Mouse (Mus musculus): ENCODE measurements around the gene Ugt1a7c. TPM values are rescaled to one million over a fixed set of nuclear protein-coding genes. Genes with fewer than 3 reads are reported as not detected.
"Not testable (repeated sequence)": the region's sequence is repeated elsewhere in the genome, so short reads cannot be mapped to it uniquely, and the experiment has no call there.

Ugt1a7c gene
- polyA plus RNA-seq, 1 experiment from 2014 or later, result 0.86 TPM

DNA sequence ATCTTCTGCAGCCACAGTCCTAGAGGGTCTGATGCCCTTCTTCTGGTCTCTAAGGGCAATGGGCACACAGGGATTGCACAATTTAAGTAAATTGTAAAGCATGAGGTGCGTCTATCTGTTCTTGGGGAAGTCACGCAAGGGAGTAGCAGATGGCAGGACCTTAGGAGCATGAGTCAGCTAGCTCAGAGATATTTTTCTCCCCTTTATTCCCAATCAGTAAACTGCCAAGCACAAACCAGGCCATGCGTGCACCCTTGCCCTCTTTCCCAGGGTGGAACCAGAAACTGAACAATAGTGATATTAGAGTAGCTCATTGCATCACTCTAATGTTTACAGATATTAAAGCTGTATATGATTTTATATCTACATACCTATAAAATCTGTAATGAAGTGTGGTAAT lies 3.7 kb downstream of the Ugt1a7c start:
- not testable (repeated sequence) for H3K4me3 ChIP-seq (replicated peaks); H3K9me3 ChIP-seq; H3K36me3 ChIP-seq; ATAC-seq; H3K27me3 ChIP-seq; H3K9ac ChIP-seq (replicated peaks); H3K4me1 ChIP-seq (replicated peaks); H3K27ac ChIP-seq; H3K4me2 ChIP-seq (replicated peaks)
- 93% methylated on average over 3 of the region's 3 CpGs for WGBS

DNA sequence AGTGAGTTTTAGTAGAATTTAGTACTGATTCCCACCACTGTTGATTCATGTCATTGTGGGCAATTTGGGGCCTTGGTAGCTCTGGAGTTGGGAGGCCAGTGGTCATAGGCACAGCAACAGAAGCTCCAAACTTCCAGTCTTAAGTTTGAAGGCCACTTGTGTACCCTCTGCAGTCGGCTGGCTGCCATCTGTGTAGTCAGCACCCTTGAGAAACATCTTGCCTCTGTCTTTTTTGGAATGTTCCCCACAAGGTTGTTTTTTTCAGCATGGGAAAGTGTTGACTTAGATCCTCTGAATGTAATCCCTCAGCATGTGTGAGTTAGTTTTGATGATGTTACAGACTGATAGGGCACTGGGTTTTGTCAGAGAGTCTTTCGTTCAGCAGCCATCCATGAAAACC lies 4.8 kb downstream of the Ugt1a7c start:
- H3K4me3 ChIP-seq (replicated peaks); H3K27ac ChIP-seq; H3K9me3 ChIP-seq; H3K36me3 ChIP-seq; H3K4me1 ChIP-seq (replicated peaks); H3K27me3 ChIP-seq; ATAC-seq; H3K9ac ChIP-seq (replicated peaks); H3K4me2 ChIP-seq (replicated peaks): not testable (repeated sequence)
- 91% methylated on average over 2 of the region's 2 CpGs for WGBS

GRCm38 (mm10) chr1:88103019-88103418 lies 8.2 kb downstream of the Ugt1a7c start, which contains the start of gene Ugt1a6b:
Ugt1a6b (plus strand) TSS chr1:88103252.
- H3K4me2 ChIP-seq (replicated peaks); H3K4me1 ChIP-seq (replicated peaks); H3K9ac ChIP-seq (replicated peaks); ATAC-seq; H3K4me3 ChIP-seq (replicated peaks); H3K36me3 ChIP-seq; H3K9me3 ChIP-seq; H3K27ac ChIP-seq; H3K27me3 ChIP-seq: not testable (repeated sequence)
- WGBS, result 68% methylated on average over 3 of the region's 3 CpGs

GRCm38 (mm10) chr1:88103697-88104468 lies 9.0 kb downstream of the Ugt1a7c start:
- H3K9me3 ChIP-seq; H3K36me3 ChIP-seq; H3K27ac ChIP-seq; H3K27me3 ChIP-seq; H3K4me1 ChIP-seq (replicated peaks); H3K4me3 ChIP-seq (replicated peaks); H3K4me2 ChIP-seq (replicated peaks); H3K9ac ChIP-seq (replicated peaks); ATAC-seq: not testable (repeated sequence)
- WGBS, result 85% methylated on average over 5 of the region's 5 CpGs

- Histone ChIP-seq H3K27me3 (no peaks in the 10 kb centered on the region), H3K27ac (no peak overlapping the region), H3K9ac (replicated peaks) (no peak overlapping the region), H3K36me3 (no peaks in the 10 kb centered on the region), H3K4me3 (replicated peaks) (no peak overlapping the region), H3K4me2 (replicated peaks) (no peak overlapping the region), H3K9me3 (no peaks in the 10 kb centered on the region), H3K4me1 (replicated peaks) (no peaks in the 10 kb centered on the region)
- ATAC-seq, result no peak
- WGBS, result 91% methylated on average over 1 of the region's 1 CpGs
These were observed 10.0 kb downstream of the Ugt1a7c start for GRCm38 (mm10) chr1:88104667-88105430.

GRCm38 (mm10) chr1:88105656-88106055 lies 10.8 kb downstream of the Ugt1a7c start:
- Histone ChIP-seq H3K27me3 (no peaks in the 10 kb centered on the region), H3K9me3 (no peaks in the 10 kb centered on the region), H3K4me3 (replicated peaks) (no peak overlapping the region), H3K9ac (replicated peaks) (no peak overlapping the region), H3K4me2 (replicated peaks) (no peak overlapping the region), H3K27ac (no peak overlapping the region), H3K4me1 (replicated peaks) (no peaks in the 10 kb centered on the region), H3K36me3 (no peaks in the 10 kb centered on the region)
- WGBS, result 72% methylated on average over 2 of the region's 2 CpGs
- no peak for ATAC-seq

DNA sequence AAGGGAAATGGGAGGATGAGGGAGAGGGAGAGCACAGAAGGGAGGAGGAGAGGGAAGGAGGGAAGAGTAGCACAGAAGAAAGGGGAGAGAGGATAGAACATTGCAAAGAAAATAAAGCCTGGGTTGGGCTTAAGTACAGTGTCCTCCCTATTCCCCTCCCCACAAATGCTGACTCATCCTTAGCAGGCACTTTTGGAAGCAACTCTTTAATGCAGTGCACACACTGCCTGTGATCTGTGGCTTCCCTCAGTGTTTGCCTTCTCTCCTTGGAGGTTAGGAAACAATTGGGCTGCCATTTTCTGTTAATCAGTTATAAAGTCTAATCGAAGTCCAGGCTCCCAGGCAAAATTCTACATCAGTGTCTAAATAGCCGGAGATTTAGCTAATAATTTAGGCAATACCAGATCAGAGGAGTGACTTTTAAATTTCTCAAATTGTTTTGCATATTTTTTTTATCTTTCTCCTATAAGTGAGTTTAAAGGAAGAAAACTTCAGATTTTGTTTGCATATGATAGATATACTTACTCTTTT lies 14.2 kb downstream of the Ugt1a7c start:
- H3K27me3 ChIP-seq; H3K9me3 ChIP-seq; H3K9ac ChIP-seq (replicated peaks); H3K4me1 ChIP-seq (replicated peaks); H3K27ac ChIP-seq; H3K4me2 ChIP-seq (replicated peaks); H3K4me3 ChIP-seq (replicated peaks); ATAC-seq; H3K36me3 ChIP-seq: not testable (repeated sequence)
- WGBS, result 81% methylated on average over 2 of the region's 2 CpGs

GRCm38 (mm10) chr1:88109604-88110003 lies 14.7 kb downstream of the Ugt1a7c start:
- ATAC-seq; H3K4me1 ChIP-seq (replicated peaks); H3K9me3 ChIP-seq; H3K36me3 ChIP-seq; H3K9ac ChIP-seq (replicated peaks); H3K27ac ChIP-seq; H3K4me2 ChIP-seq (replicated peaks); H3K27me3 ChIP-seq; H3K4me3 ChIP-seq (replicated peaks): not testable (repeated sequence)
- 88% methylated on average over 2 of the region's 2 CpGs for WGBS

DNA sequence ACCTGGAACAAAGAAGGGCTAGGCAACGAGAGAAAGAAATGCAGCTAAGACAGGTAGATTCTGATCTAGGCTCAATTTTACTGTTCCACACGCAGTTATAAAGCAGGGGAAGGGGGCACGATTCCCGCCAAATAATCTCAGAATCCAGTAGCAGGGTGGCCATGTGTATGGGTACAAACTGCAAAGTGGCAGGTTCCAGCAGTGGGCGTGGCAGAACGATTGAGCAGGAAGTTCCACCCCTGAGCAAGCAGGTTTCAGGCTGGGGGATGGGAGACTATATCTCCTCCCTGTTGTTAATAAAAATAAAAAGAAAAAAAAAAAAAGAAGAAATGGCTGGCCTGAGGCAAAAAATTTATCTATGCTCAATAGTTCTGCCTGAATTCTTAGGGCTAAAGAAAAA lies 17.9 kb downstream of the Ugt1a7c start:
- H3K36me3 ChIP-seq; H3K4me2 ChIP-seq (replicated peaks); H3K27me3 ChIP-seq; H3K9me3 ChIP-seq; H3K27ac ChIP-seq; H3K4me3 ChIP-seq (replicated peaks); ATAC-seq; H3K4me1 ChIP-seq (replicated peaks); H3K9ac ChIP-seq (replicated peaks): not testable (repeated sequence)
- 96% methylated on average over 6 of the region's 6 CpGs for WGBS

DNA sequence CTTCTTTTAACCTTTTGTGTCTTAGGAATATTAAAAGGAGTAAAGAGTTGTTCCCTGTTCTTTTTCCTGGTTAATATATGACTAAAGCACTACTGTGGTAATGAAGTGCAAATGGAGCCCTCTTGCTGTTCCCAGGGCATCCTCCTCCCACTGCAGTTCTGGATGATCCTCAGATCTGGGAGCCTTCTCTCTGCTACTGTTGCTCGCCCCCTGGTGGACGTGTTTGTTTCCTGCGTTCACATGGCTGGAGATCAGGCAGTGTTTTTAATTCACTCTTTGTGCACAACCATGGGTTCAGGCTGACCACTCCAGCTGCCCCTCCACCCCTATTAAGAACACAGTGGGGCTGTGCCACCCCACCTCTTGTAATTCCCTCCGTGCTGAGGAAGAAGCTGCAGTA lies 25.7 kb downstream of the Ugt1a7c start:
- not testable (repeated sequence) for H3K4me2 ChIP-seq (replicated peaks); ATAC-seq; H3K4me1 ChIP-seq (replicated peaks); H3K27me3 ChIP-seq; H3K9ac ChIP-seq (replicated peaks); H3K9me3 ChIP-seq; H3K36me3 ChIP-seq; H3K27ac ChIP-seq; H3K4me3 ChIP-seq (replicated peaks)
- 18% methylated on average over 4 of the region's 4 CpGs for WGBS

DNA sequence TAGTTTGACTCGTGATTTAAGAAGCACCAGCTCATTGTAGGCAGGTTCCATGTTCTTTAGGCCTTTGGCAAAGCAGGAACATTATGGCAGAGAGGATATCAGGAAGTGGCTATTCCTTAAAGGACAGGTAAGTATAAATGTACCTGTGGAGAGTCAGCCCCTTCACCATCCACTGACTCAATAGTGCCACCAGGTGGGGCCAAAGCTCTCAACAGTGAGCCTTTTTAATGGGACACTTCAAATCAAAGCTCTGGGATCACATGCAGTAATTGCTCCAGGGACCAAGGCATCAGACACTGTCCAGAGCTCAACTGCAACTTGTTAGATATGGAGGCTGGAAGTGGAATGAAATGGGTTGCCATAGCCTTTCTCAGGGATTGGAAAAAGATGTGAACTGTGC lies 26.7 kb downstream of the Ugt1a7c start:
- H3K4me3 ChIP-seq (replicated peaks); ATAC-seq; H3K27me3 ChIP-seq; H3K27ac ChIP-seq; H3K4me2 ChIP-seq (replicated peaks); H3K9ac ChIP-seq (replicated peaks); H3K36me3 ChIP-seq; H3K4me1 ChIP-seq (replicated peaks); H3K9me3 ChIP-seq: not testable (repeated sequence)
- no CpG with 5 or more reads among the region's 1 CpGs for WGBS

DNA sequence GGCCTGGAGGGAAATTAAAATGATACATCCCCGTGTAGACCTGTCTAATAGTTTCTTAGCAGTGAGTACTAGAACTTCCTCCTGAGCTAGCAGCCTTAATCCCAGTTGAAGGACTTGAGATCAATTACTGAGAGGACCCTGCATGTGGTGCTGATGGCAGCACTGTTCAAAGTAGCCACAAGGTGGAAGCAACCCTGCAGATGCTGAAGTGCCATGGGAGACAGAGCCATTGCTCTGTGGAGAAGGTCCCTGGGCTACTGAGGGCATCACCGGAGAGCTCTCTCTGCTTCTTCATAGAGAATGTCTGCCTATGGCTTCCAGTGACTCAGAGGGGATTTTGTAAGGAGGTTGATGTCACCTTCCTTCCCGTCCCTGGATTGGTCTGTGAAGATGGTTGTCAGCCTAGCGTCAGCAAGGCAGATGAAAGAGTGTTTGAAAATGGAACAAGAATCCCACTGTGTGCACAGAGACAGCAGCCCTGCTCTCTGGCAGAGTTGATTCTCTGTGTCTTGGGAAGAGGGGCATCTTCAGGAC lies 31.0 kb downstream of the Ugt1a7c start:
- not testable (repeated sequence) for H3K36me3 ChIP-seq; H3K27me3 ChIP-seq; H3K27ac ChIP-seq; ATAC-seq; H3K9me3 ChIP-seq; H3K4me2 ChIP-seq (replicated peaks); H3K4me1 ChIP-seq (replicated peaks); H3K4me3 ChIP-seq (replicated peaks); H3K9ac ChIP-seq (replicated peaks)
- WGBS, result 89% methylated on average over 4 of the region's 4 CpGs
